Mouse (Mus musculus) spleen, adult 12 weeks (tissue): ENCODE results near the gene H2-M1.

ENCODE experiments used
- DNase-seq: peaks from one replicate; pipeline ENCODE4 v3.0.0; 2022; ENCODE audit warnings: low spot score

Gene H2-M1

DNA sequence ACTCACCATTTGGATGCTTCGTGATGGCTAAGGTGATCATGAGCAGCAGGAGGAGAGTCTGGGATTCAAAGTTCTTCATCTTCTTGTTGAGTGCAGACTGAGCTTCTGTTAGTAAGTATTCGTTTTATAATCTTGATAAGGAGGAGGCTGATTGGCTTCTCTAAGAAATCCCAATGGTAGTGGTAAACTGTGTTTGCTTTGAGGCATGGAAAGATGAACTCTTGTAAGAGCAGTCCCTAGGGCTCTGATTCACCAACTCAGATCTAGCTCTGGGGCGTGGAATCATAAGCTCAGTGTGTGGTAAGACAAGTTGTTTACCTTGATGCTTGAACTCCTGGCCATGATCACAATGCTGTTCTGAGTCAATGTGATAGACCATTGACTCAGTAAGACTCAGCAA lies at the start of gene H2-M1:
TSS of gene H2-M1 (minus strand) at position 101 of the 400 bp plus-strand sequence.
- DNase-seq = no peak

DNA sequence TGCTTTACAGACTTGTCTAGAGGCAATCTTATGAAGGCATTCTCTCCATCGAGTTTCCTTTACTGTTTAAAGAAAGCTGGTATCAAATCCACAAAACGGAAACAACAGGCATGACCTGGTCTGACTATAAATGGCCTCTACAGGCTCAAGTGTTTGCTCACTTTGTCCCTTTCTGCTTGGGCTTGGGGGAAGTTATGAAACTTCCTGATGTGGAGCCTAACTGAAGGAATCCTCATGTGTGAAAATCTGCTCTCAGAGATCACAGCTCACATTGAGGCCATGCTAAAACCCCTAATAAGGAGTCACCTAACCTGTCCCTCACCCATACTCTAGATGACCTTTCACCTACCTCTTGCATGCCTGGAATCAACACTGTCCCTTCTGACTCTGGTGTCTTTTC lies 25.7 kb upstream of the H2-M1 start:
- no peak for DNase-seq

DNA sequence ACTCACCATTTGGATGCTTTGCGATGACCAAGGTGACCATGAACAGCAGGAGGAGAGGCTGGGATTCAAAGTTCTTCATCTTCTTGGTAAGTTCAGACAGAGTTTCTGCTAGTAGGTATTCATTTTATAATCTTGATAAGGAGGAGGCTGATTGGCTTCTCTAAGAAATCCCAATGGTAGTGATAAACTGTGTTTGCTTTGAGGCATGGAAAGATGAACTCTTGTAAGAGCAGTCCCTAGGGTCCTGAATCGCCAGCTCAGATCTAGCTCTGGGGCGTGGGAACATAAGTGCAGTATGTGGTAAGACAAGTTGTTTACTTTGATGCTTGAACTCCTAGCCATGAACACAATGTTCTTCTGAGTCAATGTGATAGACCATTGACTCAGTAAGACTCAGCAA lies 29.5 kb downstream of the H2-M1 start, which contains the start of gene H2-M9:
TSS of gene H2-M9 (minus strand) at position 101 of the 400 bp plus-strand sequence.
- no peak for DNase-seq
